Mouse (Mus musculus): ENCODE results near the gene Eif3a. TPM values are rescaled to one million over a fixed set of nuclear protein-coding genes. Genes with fewer than 3 reads are reported as not detected.

The Eif3a gene
- polyA plus RNA-seq (2011; ENCODE audit: insufficient read depth, insufficient read length, low read depth, missing spikeins), result 435 and 454 TPM in 2 replicates

DNA sequence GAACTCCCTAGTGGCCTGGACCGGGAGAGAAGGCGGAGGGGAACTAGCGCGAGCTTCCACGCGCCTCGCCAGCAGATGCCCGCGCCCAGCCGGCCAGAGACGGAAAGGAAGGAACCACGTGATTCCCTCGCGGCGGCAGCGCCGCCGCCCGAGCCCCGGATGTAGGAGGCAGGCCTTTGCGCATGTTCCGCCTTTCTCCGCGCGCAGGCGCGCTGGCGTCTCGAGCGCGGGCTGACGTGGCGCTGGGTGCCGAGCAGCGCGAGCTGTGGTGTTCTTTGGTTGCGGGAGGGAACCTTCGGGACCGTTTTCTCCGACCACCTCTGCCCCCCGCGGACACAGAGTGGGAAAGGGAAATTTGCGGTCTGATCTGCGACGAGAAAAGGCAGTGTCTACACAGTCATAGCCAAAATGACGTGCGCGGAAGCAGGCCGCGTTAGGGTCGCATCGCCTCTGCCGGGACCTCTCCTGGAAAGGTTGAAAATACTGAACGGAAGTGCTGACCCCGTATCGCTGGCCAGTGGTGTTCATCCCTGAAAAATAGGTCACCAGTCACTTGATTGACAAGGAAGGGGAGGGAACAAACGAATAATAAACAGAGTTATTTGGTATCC lies at the start of gene Eif3a:
Gene Eif3a (minus strand): TSS at position 108 of the 611 bp plus-strand sequence.
- Histone ChIP-seq H3K9me3 (replicated peaks; ENCODE audit: control insufficient read depth, insufficient read depth, low read length, poor library complexity, severe bottlenecking) (no peaks in the 10 kb centered on the region), H3K9ac (ENCODE audit: low read depth, poor library complexity, severe bottlenecking) (peak within 1 kb of the TSS; percentile 96), H3K4me3 (ENCODE audit: low read depth, low read length) (peak within 1 kb of the TSS; percentile 97), H3K27me3 (ENCODE audit: control insufficient read depth, insufficient read depth, low read length, poor library complexity, severe bottlenecking) (no peaks in the 10 kb centered on the region), H3K36me3 (ENCODE audit: control insufficient read depth, insufficient read depth, low read length, poor library complexity, severe bottlenecking) (peaks cover 16% of the 10 kb centered on the region), H3K4me1 (ENCODE audit: control insufficient read depth, insufficient read depth, low read length) (no peaks in the 10 kb centered on the region), H3K27ac (ENCODE audit: insufficient read depth, low read length) (peak within 1 kb of the TSS; percentile 63)
- TF ChIP-seq CTCF (IDR thresholded peaks at IDR 0.05; ENCODE audit: low read depth, low read length) (no peak), EP300 (IDR thresholded peaks at IDR 0.05; ENCODE audit: insufficient read depth, low read depth, low read length) (no peak), POLR2A (IDR thresholded peaks at IDR 0.05; ENCODE audit: insufficient read depth, low read length) (peak; percentile 79)

DNA sequence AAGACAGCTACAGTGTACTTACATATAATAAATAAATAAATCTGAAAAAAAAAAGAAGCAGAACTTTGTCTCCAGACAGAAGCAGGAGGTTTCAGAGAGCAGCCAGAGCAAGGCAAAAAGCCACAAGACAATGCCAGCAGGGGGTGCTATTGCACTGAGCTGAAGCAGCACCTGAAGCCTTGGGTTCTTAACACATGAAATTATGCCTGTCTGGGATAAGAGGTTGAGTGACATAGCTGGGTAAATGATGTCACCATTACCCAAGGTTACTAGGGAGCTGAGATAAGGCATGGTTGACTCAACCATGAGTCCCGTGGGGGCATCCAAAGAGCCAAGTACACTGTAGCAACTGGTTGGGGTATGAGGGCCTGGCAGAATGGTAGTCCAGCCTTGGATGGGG lies 47.3 kb upstream of the Eif3a start:
- Histone ChIP-seq H3K4me1 (ENCODE audit: control insufficient read depth, insufficient read depth, low read length) (no peaks in the 10 kb centered on the region), H3K36me3 (ENCODE audit: control insufficient read depth, insufficient read depth, low read length, poor library complexity, severe bottlenecking) (peaks cover 17% of the 10 kb centered on the region), H3K9me3 (replicated peaks; ENCODE audit: control insufficient read depth, insufficient read depth, low read length, poor library complexity, severe bottlenecking) (no peaks in the 10 kb centered on the region), H3K4me3 (ENCODE audit: low read depth, low read length) (no peak overlapping the region), H3K27me3 (ENCODE audit: control insufficient read depth, insufficient read depth, low read length, poor library complexity, severe bottlenecking) (no peaks in the 10 kb centered on the region), H3K27ac (ENCODE audit: insufficient read depth, low read length) (no peak overlapping the region), H3K9ac (ENCODE audit: low read depth, poor library complexity, severe bottlenecking) (no peak overlapping the region)
- TF ChIP-seq POLR2A (IDR thresholded peaks at IDR 0.05; ENCODE audit: insufficient read depth, low read length) (no peak), CTCF (IDR thresholded peaks at IDR 0.05; ENCODE audit: low read depth, low read length) (peak; percentile 78), EP300 (IDR thresholded peaks at IDR 0.05; ENCODE audit: insufficient read depth, low read depth, low read length) (no peak)

DNA sequence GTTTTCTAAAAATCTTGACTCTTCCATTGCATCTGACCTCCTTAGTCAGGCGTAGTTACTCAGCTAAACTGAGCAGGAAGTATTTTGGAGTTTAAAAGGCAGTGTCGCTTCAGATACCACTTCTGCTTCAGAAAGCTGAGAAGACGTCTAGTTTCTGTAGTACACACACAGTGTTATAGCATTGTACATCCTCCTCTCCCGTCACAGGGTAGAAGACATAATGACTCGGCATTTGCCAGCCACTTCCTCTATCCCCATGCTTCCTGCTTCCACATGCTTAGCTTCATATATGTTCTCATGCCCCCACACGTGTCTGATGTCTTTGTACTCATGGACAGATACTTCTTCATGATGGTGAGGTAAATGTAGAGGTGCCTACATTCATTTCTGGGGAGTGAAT lies 28.2 kb upstream of the Eif3a start:
- Histone ChIP-seq H3K27me3 (ENCODE audit: control insufficient read depth, insufficient read depth, low read length, poor library complexity, severe bottlenecking) (no peaks in the 10 kb centered on the region), H3K4me3 (ENCODE audit: low read depth, low read length) (no peak overlapping the region), H3K4me1 (ENCODE audit: control insufficient read depth, insufficient read depth, low read length) (no peaks in the 10 kb centered on the region), H3K27ac (ENCODE audit: insufficient read depth, low read length) (no peak overlapping the region), H3K9me3 (replicated peaks; ENCODE audit: control insufficient read depth, insufficient read depth, low read length, poor library complexity, severe bottlenecking) (no peaks in the 10 kb centered on the region), H3K9ac (ENCODE audit: low read depth, poor library complexity, severe bottlenecking) (no peak overlapping the region), H3K36me3 (ENCODE audit: control insufficient read depth, insufficient read depth, low read length, poor library complexity, severe bottlenecking) (peaks cover 39% of the 10 kb centered on the region)
- TF ChIP-seq EP300 (IDR thresholded peaks at IDR 0.05; ENCODE audit: insufficient read depth, low read depth, low read length) (no peak), CTCF (IDR thresholded peaks at IDR 0.05; ENCODE audit: low read depth, low read length) (no peak), POLR2A (IDR thresholded peaks at IDR 0.05; ENCODE audit: insufficient read depth, low read length) (no peak)

DNA sequence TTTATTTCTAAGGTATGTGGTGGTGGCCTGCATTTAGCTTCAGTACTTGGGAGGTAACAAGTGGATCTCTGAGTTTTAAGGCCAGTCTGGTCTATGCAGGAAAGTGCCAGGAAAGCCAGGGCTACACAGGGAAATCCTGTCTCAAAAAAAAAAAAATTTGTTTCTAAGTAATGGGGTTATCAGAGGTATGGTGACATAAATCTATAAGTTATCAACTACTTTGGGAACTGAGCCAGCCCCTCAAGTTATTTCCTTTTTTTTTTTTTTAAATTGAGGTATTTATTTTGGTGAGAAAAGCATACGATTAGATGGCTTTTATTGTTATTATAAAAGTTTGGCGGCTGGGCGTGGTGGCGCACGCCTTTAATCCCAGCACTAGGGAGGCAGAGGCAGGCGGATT lies 22.7 kb upstream of the Eif3a start:
- Histone ChIP-seq H3K4me3 (ENCODE audit: low read depth, low read length) (no peak overlapping the region), H3K4me1 (ENCODE audit: control insufficient read depth, insufficient read depth, low read length) (no peaks in the 10 kb centered on the region), H3K27ac (ENCODE audit: insufficient read depth, low read length) (no peak overlapping the region), H3K9ac (ENCODE audit: low read depth, poor library complexity, severe bottlenecking) (peak overlapping the region; percentile 74; the same call in 1 of the 2 replicates), H3K36me3 (ENCODE audit: control insufficient read depth, insufficient read depth, low read length, poor library complexity, severe bottlenecking) (peaks cover 13% of the 10 kb centered on the region), H3K27me3 (ENCODE audit: control insufficient read depth, insufficient read depth, low read length, poor library complexity, severe bottlenecking) (no peaks in the 10 kb centered on the region), H3K9me3 (replicated peaks; ENCODE audit: control insufficient read depth, insufficient read depth, low read length, poor library complexity, severe bottlenecking) (no peaks in the 10 kb centered on the region)
- TF ChIP-seq POLR2A (IDR thresholded peaks at IDR 0.05; ENCODE audit: insufficient read depth, low read length), result no peak
- no peak for TF ChIP-seq EP300 (IDR thresholded peaks at IDR 0.05; ENCODE audit: insufficient read depth, low read depth, low read length)
- no peak for TF ChIP-seq CTCF (IDR thresholded peaks at IDR 0.05; ENCODE audit: low read depth, low read length)

DNA sequence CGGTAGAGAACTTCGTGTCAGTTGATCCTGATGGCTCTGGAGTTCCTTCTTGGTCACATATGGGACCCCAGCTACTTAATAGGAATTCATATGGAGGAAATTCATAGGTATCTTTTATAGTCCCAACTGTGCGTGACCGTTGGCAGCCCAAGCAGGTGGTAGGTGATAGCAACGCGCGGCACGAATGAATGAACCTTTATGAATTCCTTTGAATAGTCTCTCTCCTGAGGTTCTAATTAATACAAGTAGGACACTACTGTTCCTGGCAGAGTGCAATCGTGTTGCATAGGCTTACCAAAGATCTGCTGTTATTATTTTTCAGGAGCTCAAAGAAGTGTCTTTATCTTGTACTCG lies 21.6 kb upstream of the Eif3a start:
- TF ChIP-seq CTCF (IDR thresholded peaks at IDR 0.05; ENCODE audit: low read depth, low read length), result no peak
- TF ChIP-seq EP300 (IDR thresholded peaks at IDR 0.05; ENCODE audit: insufficient read depth, low read depth, low read length), result no peak
- TF ChIP-seq POLR2A (IDR thresholded peaks at IDR 0.05; ENCODE audit: insufficient read depth, low read length), result no peak
- H3K9ac ChIP-seq (ENCODE audit: low read depth, poor library complexity, severe bottlenecking), result peak overlapping the region; percentile 74
- no peak overlapping the region for H3K27ac ChIP-seq (ENCODE audit: insufficient read depth, low read length)
- H3K4me1 ChIP-seq (ENCODE audit: control insufficient read depth, insufficient read depth, low read length), result no peaks in the 10 kb centered on the region
- H3K4me3 ChIP-seq (ENCODE audit: low read depth, low read length), result peak overlapping the region; percentile 86
- H3K27me3 ChIP-seq (ENCODE audit: control insufficient read depth, insufficient read depth, low read length, poor library complexity, severe bottlenecking), result no peaks in the 10 kb centered on the region
- H3K36me3 ChIP-seq (ENCODE audit: control insufficient read depth, insufficient read depth, low read length, poor library complexity, severe bottlenecking), result peaks cover 10% of the 10 kb centered on the region
- no peaks in the 10 kb centered on the region for H3K9me3 ChIP-seq (replicated peaks; ENCODE audit: control insufficient read depth, insufficient read depth, low read length, poor library complexity, severe bottlenecking)
